In the genomic region with DNA sequence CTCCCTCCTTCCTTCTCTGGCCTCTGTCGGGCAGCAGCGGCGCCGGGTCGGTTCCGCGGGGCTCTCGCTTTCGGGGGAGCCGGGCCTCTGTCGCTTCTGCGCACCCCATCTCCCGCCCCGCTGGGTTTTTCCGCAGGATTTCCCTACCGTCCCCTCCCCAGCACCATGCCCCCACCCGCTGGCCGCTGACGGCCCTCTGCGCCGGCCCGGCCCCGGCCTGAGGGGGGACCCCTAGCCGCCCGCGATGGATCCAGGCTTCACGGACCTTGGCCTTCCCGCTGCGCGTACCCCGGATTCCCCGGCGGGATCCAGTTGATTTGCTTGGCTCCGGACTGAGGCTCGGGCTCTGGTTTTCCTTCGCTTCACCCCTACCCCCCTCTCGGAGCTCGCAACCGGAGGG, we compare ENCODE assay signal across 9 mouse cellular contexts. TPM values are rescaled to one million over a fixed set of nuclear protein-coding genes. Genes with fewer than 3 reads are reported as not detected.
DNase-seq lines count a peak whose midpoint lies in the region; ATAC-seq and TF ChIP-seq lines count a peak whose summit lies in the region.
"Had no signal": no experiment of that assay in that cellular context is flagged by ENCODE, and none has a peak within 500 bp of the region (broad histone marks: within the 10 kb centered on the region; RNA-seq: fewer than 3 reads in every experiment).

No protein-coding gene starts in this region.

- H3K4me3 ChIP-seq in layer of hippocampus, adult 2 months: peak overlapping the region; percentile 89
- H3K4me3 ChIP-seq in embryonic facial prominence, embryonic 12.5 days: peak overlapping the region; percentile 55
- H3K4me3 ChIP-seq in hindbrain, embryonic 15.5 days: peak overlapping the region; percentile 98
- peak overlapping the region; percentile 94 for H3K4me3 ChIP-seq in midbrain, embryonic 15.5 days

- H3K27me3 ChIP-seq in embryonic facial prominence, embryonic 12.5 days: peaks cover 99% of the 10 kb centered on the region
- H3K27me3 ChIP-seq in hindbrain, embryonic 15.5 days: no peaks in the 10 kb centered on the region
- H3K27me3 ChIP-seq in midbrain, embryonic 15.5 days (replicated peaks): no peaks in the 10 kb centered on the region

- WGBS in embryonic facial prominence, embryonic 12.5 days: 2% methylated on average over 37 of the region's 39 CpGs
- WGBS in hindbrain, embryonic 15.5 days: 0% methylated on average over 31 of the region's 39 CpGs
- WGBS in midbrain, embryonic 15.5 days: under 1% methylated on average over 35 of the region's 39 CpGs

- intact Hi-C loops in left cerebral cortex, postnatal 4 days (cut with DNase I): no loop called here

- no peaks in the 10 kb centered on the region for H3K36me3 ChIP-seq in embryonic facial prominence, embryonic 12.5 days
- H3K36me3 ChIP-seq in hindbrain, embryonic 15.5 days: no peaks in the 10 kb centered on the region
- no peaks in the 10 kb centered on the region for H3K36me3 ChIP-seq in midbrain, embryonic 15.5 days (replicated peaks)

- no peaks in the 10 kb centered on the region for H3K9me3 ChIP-seq in embryonic facial prominence, embryonic 12.5 days
- H3K9me3 ChIP-seq in hindbrain, embryonic 15.5 days: no peaks in the 10 kb centered on the region
- no peaks in the 10 kb centered on the region for H3K9me3 ChIP-seq in midbrain, embryonic 15.5 days

- no peak for TF ChIP-seq CTCF in layer of hippocampus, adult 2 months (conservative IDR thresholded peaks at IDR 0.05)

- peak overlapping the region; percentile 95 for H3K27ac ChIP-seq in layer of hippocampus, adult 2 months
- H3K27ac ChIP-seq in embryonic facial prominence, embryonic 12.5 days: no peak overlapping the region
- H3K27ac ChIP-seq in hindbrain, embryonic 15.5 days (replicated peaks): peak overlapping the region; percentile 98
- peak overlapping the region; percentile 94 for H3K27ac ChIP-seq in midbrain, embryonic 15.5 days

- H3K4me1 ChIP-seq in embryonic facial prominence, embryonic 12.5 days: peaks cover 26% of the 10 kb centered on the region
- H3K4me1 ChIP-seq in hindbrain, embryonic 15.5 days (replicated peaks): peaks cover 59% of the 10 kb centered on the region
- peaks cover 57% of the 10 kb centered on the region for H3K4me1 ChIP-seq in midbrain, embryonic 15.5 days

- peak overlapping the region; percentile 60 for H3K9ac ChIP-seq in embryonic facial prominence, embryonic 12.5 days
- peak overlapping the region; percentile 99 for H3K9ac ChIP-seq in hindbrain, embryonic 15.5 days
- peak overlapping the region; percentile 99 for H3K9ac ChIP-seq in midbrain, embryonic 15.5 days

- peak overlapping the region; percentile 92 for H3K4me2 ChIP-seq in embryonic facial prominence, embryonic 12.5 days (replicated peaks)
- H3K4me2 ChIP-seq in hindbrain, embryonic 15.5 days: peak overlapping the region; percentile 95
- H3K4me2 ChIP-seq in midbrain, embryonic 15.5 days: peak overlapping the region; percentile 64

- no peak for ATAC-seq in embryonic facial prominence, embryonic 12.5 days (ENCODE audit: insufficient number of reproducible peaks, insufficient read depth, low FRiP score, low TSS enrichment)
- ATAC-seq in hindbrain, embryonic 15.5 days (ENCODE audit: low FRiP score, low read depth): peak; percentile 16
- peak; percentile 19 for ATAC-seq in midbrain, embryonic 15.5 days (replicated peaks)

- no peak for DNase-seq in layer of hippocampus, adult 2 months (ENCODE audit: low spot score in 2 of 2)
- DNase-seq in layer of hippocampus, postnatal 14 days (ENCODE audit: low spot score in 2 of 2): no peak
- DNase-seq in urinary bladder, postnatal 36 days (ENCODE audit: low spot score in 2 of 2): no peak
- no peak for DNase-seq in left cerebral cortex, postnatal 4 days
- DNase-seq in left cerebral cortex, adult 18-20 months (ENCODE audit: low spot score in 2 of 2): no peak

RNA-seq across cellular contexts. Expression of a gene that starts 45.0 kb away (rescaled TPM):
- total RNA-seq in layer of hippocampus, adult 2 months (2021): under 1 TPM; 0.20 to 0.37 TPM
- total RNA-seq in layer of hippocampus, postnatal 14 days (2021): 1 to 10 TPM; 1.5 to 2.4 TPM
- polyA plus RNA-seq in embryonic facial prominence, embryonic 12.5 days (2016; fragmentation: Nextera tagmentation; extraction: Ambion mirVana): not detected in 2 replicates
- polyA plus RNA-seq in hindbrain, embryonic 15.5 days (2015; fragmentation: Nextera tagmentation; extraction: Ambion mirVana): not detected in 2 replicates
- polyA plus RNA-seq in midbrain, embryonic 15.5 days (2015; fragmentation: Nextera tagmentation; extraction: Ambion mirVana): 0.17 and 0.32 TPM in 2 replicates
- total RNA-seq in left cerebral cortex, postnatal 4 days (2021): under 1 TPM in 1 of 2 experiments, not detected in 1; 0.30 TPM
- not detected for total RNA-seq in left cerebral cortex, adult 18-20 months (2021)
- total RNA-seq: hematopoietic stem cell, adult 5-6 weeks had no signal
